Mouse (Mus musculus) neural tube, embryonic 12.5 days (tissue): ENCODE measurements around the gene Arhgef7. TPM values are rescaled to one million over a fixed set of nuclear protein-coding genes. Genes with fewer than 3 reads are reported as not detected.

ENCODE experiments used
- ATAC-seq: fragments of 200-750 bp; cut with Nextera tagmentation; 2 replicates; pipeline ENCODE4 v1.8.0; 2017; ENCODE audit warnings: low read depth, mild to moderate bottlenecking, moderate TSS enrichment, moderate library complexity; ENCODE audit not compliant: low FRiP score
- H3K27ac ChIP-seq: fragments of 300-500 bp; sonication (generic); 2 replicates; pipeline ENCODE4 v1.5.1; 2016
- H3K27me3 ChIP-seq: fragments of 300-500 bp; sonication (generic); replicated peaks from 2 replicates; pipeline ENCODE4 v1.6.1; 2016; ENCODE audit warnings: mild to moderate bottlenecking
- H3K36me3 ChIP-seq: fragments of 300-500 bp; sonication (generic); 2 replicates; pipeline ENCODE4 v1.6.1; 2016; ENCODE audit warnings: mild to moderate bottlenecking
- H3K4me1 ChIP-seq: fragments of 300-500 bp; sonication (generic); 2 replicates; pipeline ENCODE4 v1.6.1; 2016
- H3K4me2 ChIP-seq: fragments of 300-500 bp; sonication (generic); replicated peaks from 2 replicates; pipeline ENCODE4 v1.6.1; 2016; ENCODE audit warnings: mild to moderate bottlenecking
- H3K4me3 ChIP-seq: fragments of 300-500 bp; sonication (generic); 2 replicates; pipeline ENCODE4 v1.5.1; 2016
- H3K9ac ChIP-seq: fragments of 300-500 bp; sonication (generic); 2 replicates; pipeline ENCODE4 v1.6.1; 2016; ENCODE audit warnings: mild to moderate bottlenecking
- H3K9me3 ChIP-seq: fragments of 300-500 bp; sonication (generic); 2 replicates; pipeline ENCODE4 v1.6.1; 2016; ENCODE audit warnings: mild to moderate bottlenecking
- WGBS: fragments of 180-500 bp; shearing (Covaris S2); methylation state at CpG from one replicate; pipeline ENCODE4 v1.1.7; 2016; 5-methylcytosine and 5-hydroxymethylcytosine counted together
- polyA plus RNA-seq: library from polyadenylated mRNA; unstranded; fragments of >200 nt; fragmentation: Nextera tagmentation; extraction: Ambion mirVana; gene quantifications from 2 replicates; pipeline ENCODE4 v1.2.1, GENCODE M21; 2016

The Arhgef7 gene
- polyA plus RNA-seq: 79.0 and 83.7 TPM in 2 replicates

GRCm38 (mm10) chr8:11727651-11728481 is at the start of gene Arhgef7:
Gene Arhgef7, plus strand, starts transcription at chr8:11727721.
- no peaks in the 10 kb centered on the region; the same call in 1 of the 2 replicates for H3K36me3 ChIP-seq
- ATAC-seq: peak; percentile 88
- WGBS: under 1% methylated on average over 100 of the region's 127 CpGs

GRCm38 (mm10) chr8:11684558-11684957 is 43.0 kb upstream of the Arhgef7 start:
- Histone ChIP-seq H3K4me2 (no peak overlapping the region), H3K4me1 (no peaks in the 10 kb centered on the region), H3K4me3 (no peak overlapping the region), H3K27me3 (no peaks in the 10 kb centered on the region), H3K9ac (no peak overlapping the region), H3K9me3 (peaks cover 3% of the 10 kb centered on the region; the same call in 1 of the 2 replicates), H3K36me3 (no peaks in the 10 kb centered on the region), H3K27ac (no peak overlapping the region)
- 87% methylated on average over 7 of the region's 7 CpGs for WGBS
- no peak for ATAC-seq

More at GRCm38 (mm10) chr8:11727651-11728481, at the start of gene Arhgef7:
- Histone ChIP-seq H3K27ac (peak within 1 kb of the TSS; percentile 99), H3K4me3 (peak within 1 kb of the TSS; percentile 78), H3K4me2 (peak within 1 kb of the TSS; percentile 78), H3K27me3 (no peaks in the 10 kb centered on the region), H3K9ac (peak within 1 kb of the TSS; percentile 89), H3K9me3 (no peaks in the 10 kb centered on the region), H3K4me1 (peaks cover 28% of the 10 kb centered on the region)

DNA sequence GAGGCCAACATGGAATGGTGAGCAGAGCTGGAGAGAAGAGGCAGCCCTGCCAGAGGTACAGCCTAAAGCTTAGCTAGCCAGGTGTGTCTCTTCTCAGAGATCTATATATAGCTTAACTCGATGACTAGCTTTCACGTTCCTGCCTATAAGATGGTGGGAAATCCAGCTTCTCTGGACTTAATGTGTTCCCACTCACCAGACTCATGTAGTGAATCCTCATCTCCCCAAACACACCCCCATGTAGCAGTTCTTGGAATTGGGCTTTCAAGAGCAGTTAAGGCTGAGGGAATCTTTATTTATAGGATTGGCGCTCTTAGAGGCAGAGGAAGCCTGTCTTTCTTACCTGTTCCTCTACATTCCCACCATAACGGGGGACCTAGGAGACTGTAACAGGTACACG is 40.3 kb upstream of the Arhgef7 start:
- no peak overlapping the region for H3K27ac ChIP-seq
- no peaks in the 10 kb centered on the region for H3K27me3 ChIP-seq
- H3K9ac ChIP-seq: no peak overlapping the region
- H3K9me3 ChIP-seq: peaks cover 3% of the 10 kb centered on the region; the same call in 1 of the 2 replicates
- no peak overlapping the region for H3K4me2 ChIP-seq
- H3K4me3 ChIP-seq: no peak overlapping the region
- H3K4me1 ChIP-seq: no peaks in the 10 kb centered on the region
- no peak for ATAC-seq
- H3K36me3 ChIP-seq: no peaks in the 10 kb centered on the region
- WGBS: 89% methylated on average over 5 of the region's 5 CpGs

GRCm38 (mm10) chr8:11689945-11690344 is 37.6 kb upstream of the Arhgef7 start:
- Histone ChIP-seq H3K27ac (no peak overlapping the region), H3K27me3 (no peaks in the 10 kb centered on the region), H3K4me1 (no peaks in the 10 kb centered on the region), H3K36me3 (no peaks in the 10 kb centered on the region), H3K9me3 (peaks cover 3% of the 10 kb centered on the region; the same call in 1 of the 2 replicates), H3K4me2 (no peak overlapping the region), H3K4me3 (no peak overlapping the region), H3K9ac (no peak overlapping the region)
- no peak for ATAC-seq
- WGBS: 69% methylated on average over 7 of the region's 7 CpGs

DNA sequence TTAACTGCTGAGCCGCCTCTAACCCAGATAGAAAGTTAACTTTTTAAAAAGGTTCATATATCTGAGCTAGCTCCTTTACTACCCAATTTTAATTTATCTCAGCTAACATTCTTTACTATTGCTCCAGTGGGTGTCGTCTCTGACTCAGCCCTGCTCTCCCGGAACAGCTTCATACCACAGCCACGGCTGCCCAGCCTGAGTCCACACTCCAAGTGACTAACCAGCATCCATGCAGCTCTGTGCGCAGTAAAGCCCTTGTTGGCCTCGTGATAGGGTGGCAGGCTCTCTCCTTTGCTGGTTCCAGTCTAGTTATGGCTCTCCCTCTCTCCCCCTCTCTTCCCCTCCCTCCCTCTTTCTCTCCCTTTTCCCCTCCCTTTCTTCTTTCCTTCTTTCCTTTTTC is 36.2 kb upstream of the Arhgef7 start:
- no peaks in the 10 kb centered on the region for H3K9me3 ChIP-seq
- no peaks in the 10 kb centered on the region for H3K4me1 ChIP-seq
- H3K4me3 ChIP-seq: no peak overlapping the region
- no peaks in the 10 kb centered on the region for H3K27me3 ChIP-seq
- H3K9ac ChIP-seq: no peak overlapping the region
- WGBS: 92% methylated on average over 6 of the region's 6 CpGs
- H3K27ac ChIP-seq: no peak overlapping the region
- no peak overlapping the region for H3K4me2 ChIP-seq
- ATAC-seq: no peak
- no peaks in the 10 kb centered on the region for H3K36me3 ChIP-seq

DNA sequence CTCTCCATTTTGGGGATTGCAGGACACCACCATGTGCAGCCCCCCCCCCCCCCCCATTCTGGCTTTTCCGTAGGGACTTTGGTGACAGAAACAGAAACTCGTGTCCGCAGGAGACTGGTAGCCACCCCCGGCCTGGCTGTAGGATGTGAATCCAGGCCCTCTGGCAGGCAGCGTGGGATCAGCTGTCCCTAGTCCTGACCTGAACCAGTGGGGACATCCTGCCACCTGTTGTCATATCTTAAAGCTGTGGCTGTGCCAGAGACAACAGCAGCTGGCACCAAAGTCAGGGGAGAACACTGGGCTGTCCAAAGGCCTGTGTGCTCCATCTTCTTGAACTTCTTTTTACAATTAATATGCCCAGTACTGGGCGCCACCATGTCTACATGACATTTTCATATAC is 35.8 kb upstream of the Arhgef7 start:
- no peak overlapping the region for H3K9ac ChIP-seq
- no peak overlapping the region for H3K27ac ChIP-seq
- 88% methylated on average over 6 of the region's 6 CpGs for WGBS
- H3K4me2 ChIP-seq: no peak overlapping the region
- ATAC-seq: no peak
- H3K4me3 ChIP-seq: no peak overlapping the region
- no peaks in the 10 kb centered on the region for H3K27me3 ChIP-seq
- no peaks in the 10 kb centered on the region for H3K36me3 ChIP-seq
- H3K9me3 ChIP-seq: no peaks in the 10 kb centered on the region
- no peaks in the 10 kb centered on the region for H3K4me1 ChIP-seq

DNA sequence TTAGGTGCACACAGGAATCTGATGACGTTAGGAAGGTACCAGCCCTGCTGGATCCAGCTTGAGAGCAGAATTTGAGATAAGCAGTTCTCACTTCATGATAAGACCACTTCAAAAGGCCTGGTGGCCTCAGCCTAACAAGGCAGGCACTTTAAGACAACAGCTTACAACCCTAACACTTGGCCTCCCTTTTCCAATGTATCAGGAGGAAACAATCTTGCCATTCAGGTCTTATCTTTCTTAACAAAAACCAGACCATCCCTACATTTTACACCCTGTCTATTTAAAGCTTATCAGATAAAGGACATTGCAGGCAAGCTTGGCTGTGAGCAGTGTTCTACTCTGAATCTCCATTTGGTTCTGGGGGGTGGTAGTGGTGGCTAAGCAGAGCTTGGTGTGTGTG is 35.1 kb upstream of the Arhgef7 start:
- no peak overlapping the region for H3K4me2 ChIP-seq
- no peak for ATAC-seq
- 89% methylated on average over 1 of the region's 1 CpGs for WGBS
- no peaks in the 10 kb centered on the region for H3K36me3 ChIP-seq
- no peaks in the 10 kb centered on the region for H3K4me1 ChIP-seq
- H3K27me3 ChIP-seq: no peaks in the 10 kb centered on the region
- H3K9ac ChIP-seq: no peak overlapping the region
- no peak overlapping the region for H3K27ac ChIP-seq
- H3K4me3 ChIP-seq: no peak overlapping the region
- no peaks in the 10 kb centered on the region for H3K9me3 ChIP-seq

GRCm38 (mm10) chr8:11693972-11694371 is 33.5 kb upstream of the Arhgef7 start:
- no peak overlapping the region for H3K4me3 ChIP-seq
- WGBS: 80% methylated on average over 5 of the region's 5 CpGs
- no peak overlapping the region for H3K27ac ChIP-seq
- H3K4me1 ChIP-seq: no peaks in the 10 kb centered on the region
- no peaks in the 10 kb centered on the region for H3K36me3 ChIP-seq
- H3K9ac ChIP-seq: no peak overlapping the region
- no peaks in the 10 kb centered on the region for H3K9me3 ChIP-seq
- H3K4me2 ChIP-seq: no peak overlapping the region
- ATAC-seq: no peak
- H3K27me3 ChIP-seq: no peaks in the 10 kb centered on the region

GRCm38 (mm10) chr8:11696176-11696575 is 31.3 kb upstream of the Arhgef7 start:
- Histone ChIP-seq H3K4me2 (no peak overlapping the region), H3K27ac (no peak overlapping the region), H3K4me1 (peaks cover 4% of the 10 kb centered on the region), H3K9ac (no peak overlapping the region), H3K4me3 (no peak overlapping the region), H3K36me3 (no peaks in the 10 kb centered on the region), H3K27me3 (no peaks in the 10 kb centered on the region), H3K9me3 (no peaks in the 10 kb centered on the region)
- WGBS: 86% methylated on average over 3 of the region's 3 CpGs
- ATAC-seq: no peak

- 93% methylated on average over 7 of the region's 7 CpGs for WGBS
- Histone ChIP-seq H3K36me3 (no peaks in the 10 kb centered on the region), H3K4me3 (no peak overlapping the region), H3K27me3 (no peaks in the 10 kb centered on the region), H3K4me2 (no peak overlapping the region), H3K9me3 (no peaks in the 10 kb centered on the region), H3K4me1 (peaks cover 4% of the 10 kb centered on the region), H3K27ac (no peak overlapping the region), H3K9ac (no peak overlapping the region)
- ATAC-seq: no peak
Measured at GRCm38 (mm10) chr8:11697467-11697866, 30.1 kb upstream of the Arhgef7 start.

DNA sequence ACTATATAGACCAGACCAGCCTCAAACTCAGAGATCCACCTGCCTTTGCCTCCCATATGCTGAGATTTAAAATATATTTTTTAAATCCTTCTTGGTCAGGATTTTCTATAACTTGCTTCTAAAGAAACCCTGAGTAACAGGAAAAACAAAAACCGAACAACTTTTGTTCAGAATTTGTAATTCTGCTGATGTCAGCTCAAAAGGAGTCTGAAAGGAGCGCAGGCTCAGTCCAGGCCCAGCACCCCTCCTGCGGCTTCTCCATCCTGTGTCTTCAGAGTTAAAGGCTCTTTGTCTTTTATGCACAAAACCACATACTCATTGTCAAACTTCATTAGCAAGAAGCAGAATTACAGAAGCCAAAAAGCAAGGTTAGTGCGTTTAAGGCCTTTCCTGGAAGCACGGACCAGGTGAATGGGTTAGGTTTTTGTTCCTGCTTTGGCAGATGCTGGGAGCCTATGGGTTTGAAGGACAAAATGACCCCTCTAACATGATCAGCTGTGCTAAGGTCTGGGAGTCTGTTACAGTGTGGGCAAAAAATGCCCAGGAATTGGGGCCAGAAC is 28.0 kb upstream of the Arhgef7 start:
- no peak overlapping the region for H3K9ac ChIP-seq
- 0 out of 2 replicates have a peak, but pooled peaks cover 5% of the 10 kb centered on the region for H3K9me3 ChIP-seq
- no peak overlapping the region for H3K27ac ChIP-seq
- no peak overlapping the region for H3K4me2 ChIP-seq
- H3K36me3 ChIP-seq: no peaks in the 10 kb centered on the region
- H3K4me1 ChIP-seq: peaks cover 4% of the 10 kb centered on the region
- no peak for ATAC-seq
- no peaks in the 10 kb centered on the region for H3K27me3 ChIP-seq
- no peak overlapping the region for H3K4me3 ChIP-seq
- 82% methylated on average over 5 of the region's 5 CpGs for WGBS
